Mouse (Mus musculus) embryo, embryonic 11.5 days (tissue): ENCODE measurements at regions not wholly inside any gene's neighbourhood (a gene's known extent, or its start where the extent isn't known, plus 50 kb on each side); places are given as distances from the start of the nearest gene placed in this dataset.

Experiments
- DNase-seq: peaks from one replicate; pipeline ENCODE4 v3.0.0-alpha.2; 2012; ENCODE audit warnings: low read depth, low spot score

DNA sequence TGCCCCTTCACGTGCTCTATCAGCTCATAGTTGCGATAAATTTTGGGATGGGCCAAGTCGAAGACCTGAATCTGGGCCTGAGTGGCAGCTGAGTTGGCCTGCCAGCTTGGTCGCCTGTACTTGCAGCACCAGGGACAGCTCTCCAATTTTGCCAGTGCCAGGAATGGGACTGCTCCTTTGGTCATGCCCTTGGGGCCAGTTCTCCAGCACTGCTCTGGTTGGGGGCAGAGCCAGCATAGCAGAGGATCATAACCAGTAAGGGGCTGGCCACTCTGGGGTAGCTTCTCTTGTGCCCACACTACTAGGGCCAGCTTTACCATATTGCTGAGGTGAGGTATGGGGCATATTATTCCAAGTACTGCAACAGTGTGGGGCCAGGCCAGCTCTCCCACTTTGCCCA is 397.0 kb upstream of the Cadm2 start:
- no peak for DNase-seq

DNA sequence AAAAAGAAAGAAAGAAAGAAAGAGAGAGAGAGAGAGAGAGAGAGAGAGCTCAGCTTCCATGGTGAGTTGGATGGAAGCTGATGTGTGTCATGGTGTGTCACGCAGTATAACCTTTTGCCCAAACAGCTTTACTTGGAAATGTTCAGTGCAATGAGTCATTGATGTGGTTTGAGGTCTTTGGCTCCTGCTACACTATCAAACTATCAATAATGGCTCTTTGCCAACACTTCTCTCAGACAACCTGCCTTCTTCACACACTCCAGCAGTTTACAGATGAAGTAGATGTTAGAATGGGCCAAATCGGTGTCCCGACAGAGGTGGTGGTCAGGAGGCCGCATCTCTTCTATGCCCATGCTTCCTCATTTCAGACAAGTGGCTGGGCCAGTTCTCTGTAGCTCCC is 369.0 kb upstream of the Cadm2 start:
- DNase-seq, result no peak

DNA sequence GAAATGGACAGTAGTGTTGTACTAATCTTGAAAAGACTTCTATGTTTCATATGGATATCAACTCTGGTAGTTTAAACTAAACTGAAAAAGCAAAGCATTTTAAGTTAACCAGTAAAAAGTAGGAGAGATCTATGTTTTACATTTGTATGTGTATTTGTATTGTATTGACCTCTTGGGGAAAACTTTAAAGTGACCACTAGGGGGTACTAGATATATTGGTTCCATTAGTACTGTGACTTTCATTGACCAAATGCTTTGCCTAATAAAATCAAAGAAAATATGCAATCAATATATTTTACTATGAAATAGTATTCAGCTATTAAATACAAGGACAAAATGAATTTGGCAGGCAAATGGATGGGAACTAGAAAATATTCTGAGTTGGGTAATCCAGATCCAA is 355.9 kb upstream of the Cadm2 start:
- DNase-seq, result no peak

DNA sequence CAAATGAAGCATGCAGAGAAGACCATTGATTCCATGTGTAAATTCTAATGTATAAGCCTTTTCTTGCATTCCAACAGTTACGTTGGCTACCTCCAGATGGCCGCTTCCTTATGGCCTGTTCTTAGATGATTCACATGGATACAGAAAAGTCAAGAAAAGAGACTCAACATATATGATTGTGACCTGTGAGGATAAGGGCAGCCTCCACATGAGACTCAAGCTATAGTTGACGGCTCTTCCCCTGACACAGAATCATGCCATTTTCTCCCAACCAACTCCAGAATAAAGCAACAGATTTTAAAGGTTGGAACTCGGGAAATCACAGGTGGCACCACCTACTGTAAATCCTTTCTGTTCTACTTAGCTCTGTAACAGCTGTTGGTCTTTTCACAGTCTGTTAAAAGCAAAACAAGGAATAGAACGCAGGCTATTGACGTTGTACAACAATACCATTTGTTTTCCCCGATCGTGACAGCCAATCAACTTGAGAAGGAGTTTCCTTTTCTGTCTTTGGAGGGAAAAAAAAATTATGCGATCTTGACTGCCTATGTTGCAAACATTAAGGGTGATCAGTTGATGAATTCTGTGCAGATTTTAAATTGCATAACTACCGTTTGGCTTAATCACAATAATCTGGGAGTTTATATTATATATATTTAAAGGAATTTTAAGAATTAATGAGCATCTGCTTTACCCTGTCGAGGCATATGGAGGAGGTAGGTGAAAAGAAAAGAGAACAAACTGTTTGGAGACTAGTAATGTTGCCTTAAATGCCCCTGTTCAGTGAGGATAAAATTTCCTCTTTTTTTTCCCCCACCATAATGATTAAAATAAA is 347.8 kb upstream of the Cadm2 start:
- DNase-seq, result no peak

DNA sequence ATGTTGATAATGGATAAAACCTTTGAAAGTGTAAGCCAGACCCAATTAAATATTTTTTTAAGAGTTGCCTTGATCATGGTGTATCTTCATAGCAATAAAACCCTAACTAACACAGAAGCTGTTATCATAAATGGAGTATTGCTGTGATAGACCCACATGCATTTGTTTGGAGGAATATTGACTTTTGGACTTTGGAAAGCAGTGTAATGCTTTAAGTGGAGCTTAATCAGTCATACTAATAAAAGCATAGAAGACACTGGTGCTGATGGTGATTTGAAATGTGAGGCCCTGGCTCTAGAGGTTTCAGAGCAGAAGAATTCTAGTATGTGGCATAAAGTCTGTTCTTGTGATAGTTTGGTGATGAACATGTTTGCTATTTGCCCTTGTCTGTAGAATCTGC is 328.4 kb upstream of the Cadm2 start:
- DNase-seq, result no peak

DNA sequence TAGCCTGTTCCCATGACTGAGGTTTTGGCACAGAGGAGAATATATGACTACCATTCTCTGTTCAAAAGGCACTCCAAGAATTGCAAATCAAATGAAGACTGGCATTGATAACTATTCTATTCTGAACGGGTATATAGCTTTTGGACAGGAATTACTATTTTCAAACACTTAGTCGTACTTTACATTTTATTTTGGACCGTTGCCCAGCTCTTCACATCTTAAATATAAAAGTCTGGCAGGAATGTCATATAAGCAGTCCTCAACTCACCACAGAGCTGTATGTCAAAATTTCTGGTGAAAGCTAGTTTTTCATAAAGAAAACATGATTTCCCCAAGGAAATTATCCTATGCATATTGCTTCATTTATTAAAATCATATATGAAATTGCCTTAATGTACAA is 323.7 kb upstream of the Cadm2 start:
- no peak for DNase-seq

DNA sequence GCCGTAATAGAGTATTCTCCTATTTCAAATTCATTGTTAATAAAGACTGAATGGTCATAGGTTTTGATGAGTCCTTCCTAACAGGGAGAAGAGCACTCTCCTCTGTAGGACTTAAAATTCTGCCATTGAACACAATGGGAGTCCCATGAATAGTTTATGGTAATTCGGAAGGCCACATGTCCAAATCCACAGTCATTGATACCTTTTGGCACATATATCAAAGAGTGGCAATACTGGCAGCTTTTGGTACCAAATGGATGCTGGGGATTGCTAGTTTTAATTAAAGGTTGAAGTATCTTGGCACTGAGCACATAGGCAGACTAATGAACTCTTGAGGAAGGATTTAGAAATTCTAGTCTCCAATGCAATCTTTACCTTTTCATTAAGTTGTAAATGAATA is 298.5 kb upstream of the Cadm2 start:
- no peak for DNase-seq

DNA sequence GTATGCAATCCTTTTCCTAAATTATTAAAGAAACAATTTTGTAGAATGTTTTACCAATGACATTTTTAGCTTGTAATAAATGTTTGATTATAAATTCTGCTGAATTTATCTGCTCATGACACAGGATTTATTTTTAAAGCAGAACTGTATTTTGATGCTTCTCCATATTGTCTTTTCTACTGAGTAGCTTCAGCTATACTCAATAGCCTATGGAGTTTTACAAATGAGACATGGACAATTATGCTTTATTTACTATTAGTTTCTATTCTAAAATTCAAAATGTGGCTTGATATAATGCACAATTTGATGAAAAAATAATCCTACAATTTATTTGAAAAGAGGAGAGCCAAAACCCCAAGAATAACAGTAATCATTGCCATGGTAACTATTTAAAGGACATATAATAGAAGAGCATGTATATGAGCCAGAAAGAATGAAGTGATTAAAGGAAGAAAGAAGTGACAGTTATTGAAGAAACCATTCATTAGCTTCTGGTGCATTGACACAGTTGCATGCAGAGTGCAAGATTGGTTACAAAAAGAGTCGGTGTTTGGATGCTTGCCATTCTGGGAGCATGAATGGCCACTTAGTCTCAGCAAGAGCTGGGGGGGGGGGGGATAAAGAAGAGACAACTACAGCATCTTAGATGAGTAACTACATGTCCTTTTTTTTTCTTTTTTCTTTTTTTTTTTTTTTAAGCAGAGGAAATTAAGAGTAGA is 250.8 kb upstream of the Cadm2 start:
- no peak for DNase-seq

DNA sequence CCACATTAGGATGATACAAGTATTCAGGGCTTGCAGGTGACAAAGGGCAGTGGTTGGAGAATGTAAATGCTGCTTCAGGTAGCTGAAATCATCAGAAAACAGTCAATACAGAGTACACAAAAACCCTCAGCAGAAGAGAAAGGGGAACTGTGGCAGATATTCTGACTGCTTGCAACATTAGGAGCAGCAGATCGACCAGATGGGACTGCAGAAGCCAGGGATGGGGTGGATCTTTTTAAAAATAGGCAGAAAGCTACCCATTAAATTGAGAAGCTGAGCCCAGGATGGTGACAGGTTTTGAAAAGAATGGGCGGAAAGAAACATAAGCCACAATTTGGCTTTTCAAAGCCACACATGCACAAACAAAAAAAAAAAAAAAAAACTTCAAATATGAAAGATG is 229.5 kb upstream of the Cadm2 start:
- no peak for DNase-seq

DNA sequence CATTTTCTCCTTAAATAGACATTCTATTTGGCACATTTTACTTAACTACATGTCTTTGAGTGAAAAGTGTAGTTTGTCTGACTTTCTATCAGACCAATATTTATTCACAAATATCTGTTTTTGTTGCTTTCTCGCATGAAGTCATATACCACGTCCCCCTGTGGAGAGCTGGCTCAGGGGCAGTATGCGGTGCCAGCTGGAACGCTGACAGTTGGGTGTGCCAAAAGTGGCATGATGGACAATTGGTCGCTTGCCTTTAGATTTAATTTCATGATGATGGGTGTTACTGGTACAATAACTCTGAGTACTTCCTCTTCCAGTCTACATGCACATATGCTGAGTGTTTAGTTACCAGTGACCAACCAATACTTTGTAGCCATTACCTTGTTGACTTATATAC is 223.8 kb upstream of the Cadm2 start:
- DNase-seq, result no peak

DNA sequence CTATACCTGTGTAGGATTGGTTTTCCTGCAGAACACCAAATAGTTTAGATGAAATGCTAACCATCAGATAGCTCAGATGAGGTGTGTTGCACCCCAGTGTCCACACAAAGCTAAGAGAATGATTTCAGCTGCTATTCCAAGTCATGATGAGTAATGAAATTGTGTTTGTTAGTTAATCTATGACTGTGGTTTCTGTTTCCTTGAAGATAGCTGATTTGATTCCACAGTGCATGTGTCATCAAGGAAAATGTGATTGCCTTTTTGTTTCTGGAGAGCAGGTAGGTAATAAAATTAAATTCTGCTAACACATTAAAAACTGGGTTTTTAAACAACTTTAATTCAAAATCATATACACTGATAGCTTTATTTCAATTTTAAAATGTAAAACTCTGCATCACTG is 176.5 kb upstream of the Cadm2 start:
- DNase-seq, result no peak

DNA sequence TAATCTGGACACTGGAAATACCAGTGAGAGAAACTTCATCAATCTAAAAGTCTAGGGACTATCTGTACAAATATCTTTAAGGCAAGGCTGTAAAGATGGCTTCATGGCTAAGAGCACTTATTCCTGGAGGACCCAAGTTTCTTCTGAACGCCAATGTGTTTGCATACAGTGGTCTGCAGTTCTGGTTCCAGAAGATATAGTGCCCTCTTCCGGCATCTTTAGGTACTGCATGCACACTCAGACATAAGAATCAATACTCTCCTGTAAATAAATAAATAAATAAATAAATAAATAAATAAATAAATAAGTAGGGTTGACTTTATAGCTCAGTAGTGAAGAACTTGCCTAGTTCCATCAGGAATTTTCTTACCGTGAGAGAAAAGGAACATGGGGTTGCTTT is 155.4 kb upstream of the Cadm2 start:
- DNase-seq, result peak; percentile 19

DNA sequence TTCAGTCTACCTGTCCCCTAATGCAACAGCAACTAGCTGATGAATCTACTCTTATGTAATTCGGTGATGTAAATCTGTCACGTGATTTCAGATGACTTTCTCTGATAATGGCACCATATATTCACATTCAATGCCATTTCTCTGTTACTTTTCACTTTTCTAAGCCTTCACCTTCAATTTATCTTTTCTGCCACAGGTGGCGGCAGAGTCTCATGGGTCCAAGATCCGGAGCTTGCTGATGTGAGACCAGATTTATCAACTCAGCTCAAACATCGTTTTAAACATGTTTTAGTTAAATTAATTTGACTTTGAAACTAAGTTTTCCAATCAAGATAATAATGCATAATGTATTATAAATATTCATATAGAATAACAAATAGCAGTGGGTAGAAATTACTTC is 148.4 kb upstream of the Cadm2 start:
- DNase-seq, result no peak

DNA sequence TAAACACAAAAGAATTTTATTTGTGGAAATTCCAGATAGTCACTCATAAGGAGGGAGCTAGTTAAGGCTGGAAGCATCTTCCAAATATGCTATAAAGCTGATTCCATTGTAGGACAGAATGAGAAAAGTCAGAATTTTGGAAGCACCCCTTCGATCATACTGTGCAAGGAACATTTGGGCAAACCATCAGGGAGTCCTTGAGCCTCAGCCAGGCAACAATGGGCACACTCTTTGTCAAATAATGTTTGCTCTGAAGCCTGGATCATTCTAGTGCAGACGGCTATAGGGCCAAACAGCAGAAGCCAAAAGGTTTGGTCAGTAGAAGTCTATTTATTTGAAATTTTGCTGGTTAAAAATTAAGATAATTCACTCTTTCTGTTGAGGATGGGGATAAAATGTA is 114.7 kb upstream of the Cadm2 start:
- DNase-seq, result no peak

DNA sequence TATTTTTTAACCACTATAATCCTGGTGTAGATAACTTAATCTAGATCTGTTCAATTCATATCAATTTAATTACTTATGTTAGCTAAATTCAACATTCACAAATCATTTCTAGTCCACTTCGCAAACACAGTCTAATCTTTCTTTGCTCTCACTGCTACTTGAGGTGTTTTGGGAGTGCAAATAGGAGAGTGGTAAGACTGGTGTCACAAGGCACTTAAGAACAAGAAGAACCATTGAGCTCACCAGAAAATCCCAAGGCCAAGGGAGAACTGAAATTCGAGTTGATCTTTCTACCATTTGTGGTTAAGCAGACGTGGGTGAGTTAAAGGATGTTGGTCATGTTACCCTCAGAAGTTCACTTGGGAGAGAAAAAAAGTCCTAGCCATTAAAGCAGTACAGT is 77.9 kb upstream of the Cadm2 start:
- no peak for DNase-seq
